Mouse (Mus musculus) embryonic facial prominence, embryonic 14.5 days (tissue): ENCODE results near the gene Snrpg. TPM values are rescaled to one million over a fixed set of nuclear protein-coding genes. Genes with fewer than 3 reads are reported as not detected.
A peak's percentile ranks its signal among the peaks of the same experiment; 100 is the strongest.
"Not testable (repeated sequence)": the region's sequence is repeated elsewhere in the genome, so short reads cannot be mapped to it uniquely, and the experiment has no call there.

Experiments
- ATAC-seq: fragments of 200-750 bp; cut with Nextera tagmentation; 2 replicates; pipeline ENCODE4 v1.8.0; 2017; ENCODE audit warnings: low read depth, moderate number of reproducible peaks, moderate TSS enrichment
- DNase-seq: peaks from one replicate; pipeline ENCODE4 v3.0.0-alpha.2; 2015; ENCODE audit warnings: low spot score
- H3K27ac ChIP-seq: fragments of 300-500 bp; sonication (generic); replicated peaks from 2 replicates; pipeline ENCODE4 v1.5.1; 2014; ENCODE audit warnings: low read depth, mild to moderate bottlenecking, low read length, moderate library complexity
- H3K27me3 ChIP-seq: fragments of 300-500 bp; sonication (generic); replicated peaks from 2 replicates; pipeline ENCODE4 v1.6.1; 2014; ENCODE audit warnings: low read length; ENCODE audit not compliant: control insufficient read depth, insufficient read depth
- H3K36me3 ChIP-seq: fragments of 300-500 bp; sonication (generic); 2 replicates; pipeline ENCODE4 v1.6.1; 2014; ENCODE audit warnings: low read length, mixed read lengths; ENCODE audit not compliant: control insufficient read depth, insufficient read depth
- H3K4me1 ChIP-seq: fragments of 300-500 bp; sonication (generic); 2 replicates; pipeline ENCODE4 v1.6.1; 2014; ENCODE audit warnings: antibody characterized with exemption, low read length; ENCODE audit not compliant: control insufficient read depth, insufficient read depth
- H3K4me2 ChIP-seq: fragments of 300-500 bp; sonication (generic); 2 replicates; pipeline ENCODE4 v1.6.1; 2014; ENCODE audit warnings: low read depth, mild to moderate bottlenecking, low read length, moderate library complexity, mixed read lengths
- H3K4me3 ChIP-seq: fragments of 300-500 bp; sonication (generic); 2 replicates; pipeline ENCODE4 v1.5.1; 2014; ENCODE audit warnings: low read depth, mild to moderate bottlenecking, low read length
- H3K9ac ChIP-seq: fragments of 300-500 bp; sonication (generic); 2 replicates; pipeline ENCODE4 v1.6.1; 2014; ENCODE audit warnings: low read depth, mild to moderate bottlenecking, low read length, moderate library complexity, mixed read lengths
- H3K9me3 ChIP-seq: fragments of 300-500 bp; sonication (generic); 2 replicates; pipeline ENCODE4 v1.6.1; 2016; ENCODE audit warnings: low read length; ENCODE audit not compliant: control insufficient read depth
- WGBS: fragments of 180-500 bp; shearing (Covaris S2); extraction: QIAGEN DNeasy Blood & Tissue Kit; methylation state at CpG from one replicate; pipeline ENCODE4 v1.1.7; 2014; 5-methylcytosine and 5-hydroxymethylcytosine counted together
- polyA plus RNA-seq: library from polyadenylated mRNA; unstranded; fragments of >200 nt; fragmentation: Nextera tagmentation; extraction: Ambion mirVana; gene quantifications from 2 replicates; pipeline ENCODE4 v1.2.1, GENCODE M21; 2014

The Snrpg gene
- polyA plus RNA-seq, 1 experiment from 2014 or later: 600 TPM

GRCm38 (mm10) chr6:86335121-86335849 lies 35.8 kb upstream of the Snrpg start:
- no peak overlapping the region for H3K4me3 ChIP-seq

GRCm38 (mm10) chr6:86335860-86336259 lies 35.2 kb upstream of the Snrpg start:
- WGBS: 62% methylated on average over 5 of the region's 5 CpGs

More at GRCm38 (mm10) chr6:86335121-86335849, 35.8 kb upstream of the Snrpg start:
- DNase-seq (peak; percentile 20), ATAC-seq (no peak)
- no peaks in the 10 kb centered on the region for H3K27me3 ChIP-seq
- H3K4me1 ChIP-seq: no peaks in the 10 kb centered on the region
- no peaks in the 10 kb centered on the region for H3K9me3 ChIP-seq
- no peak overlapping the region for H3K27ac ChIP-seq
- no peaks in the 10 kb centered on the region for H3K36me3 ChIP-seq
- H3K4me2 ChIP-seq: no peak overlapping the region
- 66% methylated on average over 11 of the region's 11 CpGs for WGBS
- H3K9ac ChIP-seq: no peak overlapping the region

GRCm38 (mm10) chr6:86336340-86336739 lies 34.8 kb upstream of the Snrpg start:
- not testable (repeated sequence) for H3K4me1 ChIP-seq, H3K9me3 ChIP-seq, H3K27ac ChIP-seq, H3K27me3 ChIP-seq, H3K9ac ChIP-seq, H3K4me2 ChIP-seq, H3K36me3 ChIP-seq, H3K4me3 ChIP-seq, DNase-seq, ATAC-seq
- WGBS: 93% methylated on average over 4 of the region's 4 CpGs

More at GRCm38 (mm10) chr6:86335860-86336259, 35.2 kb upstream of the Snrpg start:
- Histone ChIP-seq H3K9me3 (no peaks in the 10 kb centered on the region), H3K27me3 (no peaks in the 10 kb centered on the region), H3K4me1 (no peaks in the 10 kb centered on the region), H3K4me3 (no peak overlapping the region), H3K36me3 (no peaks in the 10 kb centered on the region), H3K9ac (no peak overlapping the region), H3K4me2 (no peak overlapping the region), H3K27ac (no peak overlapping the region)
- ATAC-seq (no peak), DNase-seq (no peak)

- H3K4me3 ChIP-seq: no peak overlapping the region
- WGBS: 20% methylated on average over 7 of the region's 7 CpGs
- H3K4me2 ChIP-seq: peak overlapping the region; percentile 33; the same call in 1 of the 2 replicates
- 0 out of 2 replicates have a peak, but pooled peaks cover 4% of the 10 kb centered on the region for H3K4me1 ChIP-seq
- H3K27ac ChIP-seq: no peak overlapping the region
- no peaks in the 10 kb centered on the region for H3K27me3 ChIP-seq
- no peaks in the 10 kb centered on the region for H3K36me3 ChIP-seq
- ATAC-seq (no peak), DNase-seq (no peak)
- no peaks in the 10 kb centered on the region for H3K9me3 ChIP-seq
- H3K9ac ChIP-seq: no peak overlapping the region
These were observed 27.4 kb upstream of the Snrpg start for GRCm38 (mm10) chr6:86343656-86344055.

GRCm38 (mm10) chr6:86346063-86346462 lies 25.0 kb upstream of the Snrpg start:
- Histone ChIP-seq H3K27ac (no peak overlapping the region), H3K4me2 (no peak overlapping the region), H3K9me3 (no peaks in the 10 kb centered on the region), H3K36me3 (no peaks in the 10 kb centered on the region), H3K4me3 (no peak overlapping the region), H3K27me3 (no peaks in the 10 kb centered on the region), H3K4me1 (0 out of 2 replicates have a peak, but pooled peaks cover 4% of the 10 kb centered on the region), H3K9ac (no peak overlapping the region)
- DNase-seq (no peak), ATAC-seq (no peak)
- WGBS: 55% methylated on average over 2 of the region's 2 CpGs

GRCm38 (mm10) chr6:86349257-86349656 lies 21.8 kb upstream of the Snrpg start:
- ATAC-seq: no peak
- WGBS: 43% methylated on average over 7 of the region's 7 CpGs
- no peak overlapping the region for H3K9ac ChIP-seq
- no peak overlapping the region for H3K4me2 ChIP-seq
- H3K36me3 ChIP-seq: no peaks in the 10 kb centered on the region
- no peak overlapping the region for H3K4me3 ChIP-seq
- DNase-seq: peak; percentile 54
- no peaks in the 10 kb centered on the region for H3K9me3 ChIP-seq
- H3K27ac ChIP-seq: no peak overlapping the region
- no peaks in the 10 kb centered on the region for H3K27me3 ChIP-seq
- H3K4me1 ChIP-seq: no peaks in the 10 kb centered on the region

GRCm38 (mm10) chr6:86354948-86355347 lies 16.2 kb upstream of the Snrpg start:
- Histone ChIP-seq H3K9me3 (no peaks in the 10 kb centered on the region), H3K4me2 (no peak overlapping the region), H3K27me3 (no peaks in the 10 kb centered on the region), H3K27ac (no peak overlapping the region), H3K9ac (no peak overlapping the region), H3K36me3 (no peaks in the 10 kb centered on the region), H3K4me3 (no peak overlapping the region), H3K4me1 (no peaks in the 10 kb centered on the region)
- ATAC-seq: no peak
- no peak for DNase-seq
- WGBS: 50% methylated on average over 3 of the region's 3 CpGs

- Histone ChIP-seq H3K9ac (no peak overlapping the region), H3K27me3 (no peaks in the 10 kb centered on the region), H3K4me1 (no peaks in the 10 kb centered on the region), H3K9me3 (no peaks in the 10 kb centered on the region), H3K4me2 (no peak overlapping the region), H3K36me3 (no peaks in the 10 kb centered on the region), H3K4me3 (no peak overlapping the region), H3K27ac (no peak overlapping the region)
- WGBS: 79% methylated on average over 9 of the region's 9 CpGs
- DNase-seq (no peak), ATAC-seq (no peak)
These were observed 14.1 kb upstream of the Snrpg start for GRCm38 (mm10) chr6:86356956-86357355.

- no peak for DNase-seq
- WGBS: 61% methylated on average over 7 of the region's 7 CpGs
- H3K4me3 ChIP-seq: no peak overlapping the region
- no peak overlapping the region for H3K9ac ChIP-seq
- no peaks in the 10 kb centered on the region for H3K4me1 ChIP-seq
- no peak overlapping the region for H3K27ac ChIP-seq
- H3K36me3 ChIP-seq: no peaks in the 10 kb centered on the region
- no peaks in the 10 kb centered on the region for H3K27me3 ChIP-seq
- no peak overlapping the region for H3K4me2 ChIP-seq
- ATAC-seq: no peak
- H3K9me3 ChIP-seq: no peaks in the 10 kb centered on the region
These were observed 10.4 kb upstream of the Snrpg start for GRCm38 (mm10) chr6:86360691-86361090.
